Mouse (Mus musculus): Measurements from ENCODE around the gene Cerkl. TPM values are rescaled to one million over a fixed set of nuclear protein-coding genes. Genes with fewer than 3 reads are reported as not detected.

Gene Cerkl
- polyA plus RNA-seq, 1 experiment from 2014 or later = 1.8 TPM

DNA sequence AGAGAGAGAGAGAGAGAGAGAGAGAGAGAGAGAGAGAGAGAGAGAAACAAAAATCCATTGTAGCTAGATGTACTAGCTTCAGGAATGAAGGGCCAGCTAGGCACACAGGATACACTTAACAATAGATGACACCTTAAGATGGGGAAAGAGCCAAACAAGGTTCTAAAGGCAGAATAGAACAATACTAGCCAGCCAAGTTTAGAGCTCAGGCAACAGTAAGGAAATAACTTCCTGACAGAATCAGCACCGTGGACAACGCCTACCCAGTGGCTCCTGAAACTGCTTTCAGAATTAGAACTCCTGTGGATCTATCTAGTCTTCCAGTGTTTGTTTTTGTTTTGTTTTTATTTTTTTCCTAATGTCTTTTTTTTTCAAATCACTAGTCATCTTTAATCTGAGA, 4.0 kb upstream of the Cerkl start:
- H3K27me3 ChIP-seq (replicated peaks; ENCODE audit: insufficient read depth, low read length) = peaks cover 48% of the 10 kb centered on the region
- DNase-seq (ENCODE audit: low spot score) = peak; percentile 43
- no peaks in the 10 kb centered on the region for H3K36me3 ChIP-seq (ENCODE audit: insufficient read depth, low read length)
- no peak overlapping the region for H3K4me2 ChIP-seq (replicated peaks; ENCODE audit: low read depth, low read length)
- no peak for ATAC-seq
- no peak overlapping the region for H3K9ac ChIP-seq (replicated peaks; ENCODE audit: low read depth)
- H3K4me3 ChIP-seq (ENCODE audit: low read depth, low read length) = no peak overlapping the region
- no peaks in the 10 kb centered on the region for H3K4me1 ChIP-seq (ENCODE audit: insufficient read depth, low read depth, low read length)
- 3% methylated on average over 2 of the region's 2 CpGs for WGBS
- TF ChIP-seq CTCF (IDR thresholded peaks at IDR 0.05) = no peak
- TF ChIP-seq EP300 (IDR thresholded peaks at IDR 0.05) = no peak
- no peak overlapping the region for H3K27ac ChIP-seq (ENCODE audit: low read length)
- H3K9me3 ChIP-seq (ENCODE audit: low read length) = no peaks in the 10 kb centered on the region

DNA sequence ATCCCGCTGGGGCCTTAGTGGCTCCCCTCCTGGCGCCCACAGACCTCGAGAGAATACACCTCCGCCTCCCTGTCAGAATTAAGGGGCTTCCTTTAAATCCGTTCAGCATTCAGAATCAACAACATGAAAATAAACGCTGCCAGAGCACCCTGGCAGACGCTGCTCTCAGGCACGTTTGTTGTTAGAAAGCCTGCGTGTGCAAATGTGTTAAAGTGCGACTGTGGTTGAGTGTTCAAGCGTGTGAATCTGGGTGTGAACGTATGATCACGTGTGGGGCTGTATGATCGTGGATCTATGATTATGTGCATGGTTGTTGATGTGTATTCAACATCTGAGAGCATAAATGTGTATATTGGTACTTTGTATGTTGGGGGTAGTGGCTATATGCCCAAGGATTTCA, 3.5 kb upstream of the Cerkl start:
- Histone ChIP-seq H3K27me3 (replicated peaks; ENCODE audit: insufficient read depth, low read length) (peaks cover 51% of the 10 kb centered on the region), H3K27ac (ENCODE audit: low read length) (no peak overlapping the region), H3K4me1 (ENCODE audit: insufficient read depth, low read depth, low read length) (no peaks in the 10 kb centered on the region), H3K4me3 (ENCODE audit: low read depth, low read length) (no peak overlapping the region), H3K9ac (replicated peaks; ENCODE audit: low read depth) (no peak overlapping the region), H3K9me3 (ENCODE audit: low read length) (no peaks in the 10 kb centered on the region), H3K36me3 (ENCODE audit: insufficient read depth, low read length) (no peaks in the 10 kb centered on the region), H3K4me2 (replicated peaks; ENCODE audit: low read depth, low read length) (no peak overlapping the region)
- DNase-seq (ENCODE audit: low spot score) (no peak), ATAC-seq (no peak)
- TF ChIP-seq EP300 (IDR thresholded peaks at IDR 0.05) (no peak), CTCF (IDR thresholded peaks at IDR 0.05) (no peak)
- 8% methylated on average over 14 of the region's 14 CpGs for WGBS

- Histone ChIP-seq H3K4me3 (ENCODE audit: low read depth, low read length) (no peak overlapping the region), H3K4me1 (ENCODE audit: insufficient read depth, low read depth, low read length) (no peaks in the 10 kb centered on the region), H3K27ac (ENCODE audit: low read length) (no peak overlapping the region), H3K4me2 (replicated peaks; ENCODE audit: low read depth, low read length) (no peak overlapping the region), H3K9ac (replicated peaks; ENCODE audit: low read depth) (no peak overlapping the region), H3K27me3 (replicated peaks; ENCODE audit: insufficient read depth, low read length) (peaks cover 59% of the 10 kb centered on the region), H3K36me3 (ENCODE audit: insufficient read depth, low read length) (no peaks in the 10 kb centered on the region), H3K9me3 (ENCODE audit: low read length) (no peaks in the 10 kb centered on the region)
- ATAC-seq (no peak), DNase-seq (ENCODE audit: low spot score) (no peak)
- WGBS = 4% methylated on average over 43 of the region's 44 CpGs
- TF ChIP-seq CTCF (IDR thresholded peaks at IDR 0.05) (no peak), EP300 (IDR thresholded peaks at IDR 0.05) (no peak)
Observed at GRCm38 (mm10) chr2:79459061-79460045, 2.8 kb upstream of the Cerkl start.

GRCm38 (mm10) chr2:79457932-79458331, 1.3 kb upstream of the Cerkl start:
- Histone ChIP-seq H3K4me1 (ENCODE audit: insufficient read depth, low read depth, low read length) (no peaks in the 10 kb centered on the region), H3K27me3 (replicated peaks; ENCODE audit: insufficient read depth, low read length) (peaks cover 66% of the 10 kb centered on the region), H3K9me3 (ENCODE audit: low read length) (no peaks in the 10 kb centered on the region), H3K4me2 (replicated peaks; ENCODE audit: low read depth, low read length) (no peak overlapping the region), H3K4me3 (ENCODE audit: low read depth, low read length) (no peak overlapping the region), H3K27ac (ENCODE audit: low read length) (no peak overlapping the region), H3K9ac (replicated peaks; ENCODE audit: low read depth) (no peak overlapping the region), H3K36me3 (ENCODE audit: insufficient read depth, low read length) (no peaks in the 10 kb centered on the region)
- 23% methylated on average over 3 of the region's 3 CpGs for WGBS
- DNase-seq (ENCODE audit: low spot score) (no peak), ATAC-seq (no peak)
- TF ChIP-seq CTCF (IDR thresholded peaks at IDR 0.05) (no peak), EP300 (IDR thresholded peaks at IDR 0.05) (no peak)

- Histone ChIP-seq H3K36me3 (ENCODE audit: insufficient read depth, low read length) (no peaks in the 10 kb centered on the region), H3K4me3 (ENCODE audit: low read depth, low read length) (no peak overlapping the region), H3K27me3 (replicated peaks; ENCODE audit: insufficient read depth, low read length) (peaks cover 66% of the 10 kb centered on the region), H3K27ac (ENCODE audit: low read length) (no peak overlapping the region), H3K9ac (replicated peaks; ENCODE audit: low read depth) (no peak overlapping the region), H3K9me3 (ENCODE audit: low read length) (no peaks in the 10 kb centered on the region), H3K4me2 (replicated peaks; ENCODE audit: low read depth, low read length) (no peak overlapping the region), H3K4me1 (ENCODE audit: insufficient read depth, low read depth, low read length) (no peaks in the 10 kb centered on the region)
- 51% methylated on average over 3 of the region's 3 CpGs for WGBS
- TF ChIP-seq EP300 (IDR thresholded peaks at IDR 0.05) (no peak), CTCF (IDR thresholded peaks at IDR 0.05) (no peak)
- ATAC-seq (no peak), DNase-seq (ENCODE audit: low spot score) (no peak)
Observed at GRCm38 (mm10) chr2:79457434-79457833, 849 bp upstream of the Cerkl start.

DNA sequence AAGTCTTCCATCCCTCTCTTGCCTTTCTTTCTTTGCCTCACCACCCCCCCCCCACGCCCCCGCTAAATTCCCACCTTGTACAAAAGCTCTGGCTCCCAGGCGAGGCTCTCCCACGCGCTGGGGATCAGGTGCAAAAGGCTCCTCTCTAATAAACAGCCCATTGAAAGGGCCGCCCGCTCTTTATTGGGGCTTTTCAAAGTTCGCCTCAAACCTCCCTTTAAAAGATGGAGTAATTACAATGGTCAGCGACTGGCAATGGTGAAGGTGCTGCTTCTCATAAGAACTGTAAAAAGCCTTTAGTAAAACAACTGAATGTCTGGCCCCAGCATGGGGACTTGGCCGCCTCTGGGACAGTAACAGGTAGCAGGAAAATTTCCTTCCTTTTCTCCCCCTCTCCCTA, 939 bp downstream of the Cerkl start:
- H3K9me3 ChIP-seq (ENCODE audit: low read length) = no peaks in the 10 kb centered on the region
- H3K36me3 ChIP-seq (ENCODE audit: insufficient read depth, low read length) = no peaks in the 10 kb centered on the region
- no peak overlapping the region for H3K27ac ChIP-seq (ENCODE audit: low read length)
- H3K9ac ChIP-seq (replicated peaks; ENCODE audit: low read depth) = no peak overlapping the region
- ATAC-seq = no peak
- no peak overlapping the region for H3K4me3 ChIP-seq (ENCODE audit: low read depth, low read length)
- 5% methylated on average over 9 of the region's 10 CpGs for WGBS
- TF ChIP-seq CTCF (IDR thresholded peaks at IDR 0.05) = no peak
- TF ChIP-seq EP300 (IDR thresholded peaks at IDR 0.05) = no peak
- DNase-seq (ENCODE audit: low spot score) = no peak
- H3K27me3 ChIP-seq (replicated peaks; ENCODE audit: insufficient read depth, low read length) = peaks cover 64% of the 10 kb centered on the region
- no peak overlapping the region for H3K4me2 ChIP-seq (replicated peaks; ENCODE audit: low read depth, low read length)
- no peaks in the 10 kb centered on the region for H3K4me1 ChIP-seq (ENCODE audit: insufficient read depth, low read depth, low read length)

Data from lung, postnatal 0 days (tissue).